Mouse (Mus musculus): ENCODE measurements around the gene Ctsf. TPM values are rescaled to one million over a fixed set of nuclear protein-coding genes. Genes with fewer than 3 reads are reported as not detected.
"Not testable (repeated sequence)": the region's sequence is repeated elsewhere in the genome, so short reads cannot be mapped to it uniquely, and the experiment has no call there.

The Ctsf gene
- total RNA-seq (2015; ENCODE audit: low replicate concordance), result 22.0 and 71.3 TPM in 2 replicates
- total RNA-seq (2017; ENCODE audit: low replicate concordance), result 41.3 and 45.0 TPM in 2 replicates

- peak; percentile 36; the same call in 1 of the 2 replicates for ATAC-seq (replicated peaks; ENCODE audit: low FRiP score, poor library complexity, severe bottlenecking)
Measured at GRCm38 (mm10) chr19:4854552-4855469, at the start of gene Ctsf. Gene Ctsf (plus strand): TSS chr19:4855130.

GRCm38 (mm10) chr19:4810309-4810708, 44.6 kb upstream of the Ctsf start:
- ATAC-seq (replicated peaks; ENCODE audit: low FRiP score, poor library complexity, severe bottlenecking), result no peak

GRCm38 (mm10) chr19:4810746-4811062, 44.2 kb upstream of the Ctsf start:
- peak; percentile 50; the same call in 1 of the 2 replicates for ATAC-seq (replicated peaks; ENCODE audit: low FRiP score, poor library complexity, severe bottlenecking)

- peak; percentile 92 for ATAC-seq (replicated peaks; ENCODE audit: low FRiP score, poor library complexity, severe bottlenecking)
Measured at GRCm38 (mm10) chr19:4811063-4811908, 43.6 kb upstream of the Ctsf start, which contains the start of the genes Gm21992 and Rbm14. Gene Gm21992 (minus strand): TSS chr19:4811612. Gene Rbm14 (minus strand): TSS chr19:4811634.

- no peak for ATAC-seq (replicated peaks; ENCODE audit: low FRiP score, poor library complexity, severe bottlenecking)
Measured at GRCm38 (mm10) chr19:4811909-4812242, 43.1 kb upstream of the Ctsf start.

- ATAC-seq (replicated peaks; ENCODE audit: low FRiP score, poor library complexity, severe bottlenecking), result not testable (repeated sequence)
Measured at GRCm38 (mm10) chr19:4812334-4812949, 42.5 kb upstream of the Ctsf start.

GRCm38 (mm10) chr19:4813015-4813414, 41.9 kb upstream of the Ctsf start:
- no peak for ATAC-seq (replicated peaks; ENCODE audit: low FRiP score, poor library complexity, severe bottlenecking)

GRCm38 (mm10) chr19:4817182-4817835, 37.6 kb upstream of the Ctsf start:
- no peak for ATAC-seq (replicated peaks; ENCODE audit: low FRiP score, poor library complexity, severe bottlenecking)

GRCm38 (mm10) chr19:4820678-4821303, 34.1 kb upstream of the Ctsf start:
- ATAC-seq (replicated peaks; ENCODE audit: low FRiP score, poor library complexity, severe bottlenecking), result no peak

GRCm38 (mm10) chr19:4828444-4829114, 26.4 kb upstream of the Ctsf start:
- no peak for ATAC-seq (replicated peaks; ENCODE audit: low FRiP score, poor library complexity, severe bottlenecking)

- no peak for ATAC-seq (replicated peaks; ENCODE audit: low FRiP score, poor library complexity, severe bottlenecking)
Measured at GRCm38 (mm10) chr19:4829156-4829555, 25.8 kb upstream of the Ctsf start.

GRCm38 (mm10) chr19:4833977-4834376, 21.0 kb upstream of the Ctsf start:
- no peak for ATAC-seq (replicated peaks; ENCODE audit: low FRiP score, poor library complexity, severe bottlenecking)

- no peak for ATAC-seq (replicated peaks; ENCODE audit: low FRiP score, poor library complexity, severe bottlenecking)
Measured at GRCm38 (mm10) chr19:4836096-4836495, 18.8 kb upstream of the Ctsf start.

- ATAC-seq (replicated peaks; ENCODE audit: low FRiP score, poor library complexity, severe bottlenecking), result no peak
Measured at GRCm38 (mm10) chr19:4837049-4837448, 17.9 kb upstream of the Ctsf start.

- ATAC-seq (replicated peaks; ENCODE audit: low FRiP score, poor library complexity, severe bottlenecking), result peak; percentile 59
Measured at GRCm38 (mm10) chr19:4838526-4839140, 16.3 kb upstream of the Ctsf start.

GRCm38 (mm10) chr19:4839149-4839548, 15.8 kb upstream of the Ctsf start, which contains the start of the genes Ccs and Ccdc87:
Gene Ccs (minus strand): TSS chr19:4839332.
Gene Ccdc87 (plus strand): TSS chr19:4839366.
- ATAC-seq (replicated peaks; ENCODE audit: low FRiP score, poor library complexity, severe bottlenecking), result peak; percentile 96

- ATAC-seq (replicated peaks; ENCODE audit: low FRiP score, poor library complexity, severe bottlenecking), result no peak
Measured at GRCm38 (mm10) chr19:4840848-4841247, 14.1 kb upstream of the Ctsf start.

GRCm38 (mm10) chr19:4842611-4843010, 12.3 kb upstream of the Ctsf start:
- ATAC-seq (replicated peaks; ENCODE audit: low FRiP score, poor library complexity, severe bottlenecking), result no peak

All from erythroid progenitor cell, adult 5-6 weeks (primary cell).